17 mouse cellular contexts compared by ENCODE assay signal in the genomic region with DNA sequence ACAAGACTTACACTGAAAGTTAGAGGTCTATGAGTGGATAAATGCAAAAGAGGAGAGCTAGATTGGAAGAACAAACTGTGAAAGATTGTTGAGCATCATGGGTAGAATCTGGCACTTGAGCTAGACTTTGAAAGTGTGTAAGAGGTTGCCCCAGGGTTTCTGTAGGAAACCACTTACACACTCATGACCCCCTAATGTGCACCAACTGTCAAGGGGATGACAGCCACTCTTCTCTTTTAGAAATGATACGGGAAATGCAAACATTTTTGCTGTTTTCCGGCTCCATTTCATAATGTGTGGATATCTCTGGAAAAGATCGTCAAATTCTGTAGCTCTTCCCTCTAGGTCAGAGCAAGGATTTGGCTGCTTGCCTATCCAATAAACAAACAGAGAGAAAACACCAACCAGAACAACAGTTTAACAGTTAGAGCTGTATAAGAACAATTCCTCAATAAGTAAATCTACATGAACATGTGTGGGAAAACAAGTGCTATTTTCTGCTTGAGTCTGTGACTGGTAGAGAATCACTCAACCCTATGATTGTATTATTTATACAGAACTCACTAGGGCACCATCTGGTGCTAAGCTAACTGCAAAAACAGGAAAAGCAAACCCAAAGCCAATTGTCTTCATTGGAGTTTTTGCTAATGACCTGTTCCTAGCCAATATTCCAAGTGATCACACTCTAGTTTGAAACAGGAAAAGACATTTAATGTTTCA.
DNase-seq lines count a peak whose midpoint lies in the region; ATAC-seq and TF ChIP-seq lines count a peak whose summit lies in the region.
"Had no signal": no experiment of that assay in that cellular context is flagged by ENCODE, and none has a peak within 500 bp of the region (broad histone marks: within the 10 kb centered on the region; RNA-seq: fewer than 3 reads in every experiment).

No protein-coding gene starts in this region.

- H3K27me3 ChIP-seq in forebrain, embryonic 15.5 days = no peaks in the 10 kb centered on the region
- H3K27me3 ChIP-seq in forebrain, embryonic 13.5 days = no peaks in the 10 kb centered on the region
- H3K27me3 ChIP-seq in midbrain, postnatal 0 days (ENCODE audit: insufficient read depth, low read length) = no peaks in the 10 kb centered on the region
- H3K27me3 ChIP-seq in midbrain, embryonic 10.5 days (ENCODE audit: low read depth, poor library complexity, severe bottlenecking) = no peaks in the 10 kb centered on the region
- H3K27me3 ChIP-seq in kidney, embryonic 15.5 days = no peaks in the 10 kb centered on the region
- H3K27me3 ChIP-seq: CH12.LX; intestine, embryonic 15.5 days; limb, embryonic 12.5 days; midbrain, embryonic 15.5 days had no signal

- no peaks in the 10 kb centered on the region for H3K4me1 ChIP-seq in forebrain, embryonic 15.5 days
- no peaks in the 10 kb centered on the region for H3K4me1 ChIP-seq in forebrain, embryonic 13.5 days
- no peaks in the 10 kb centered on the region for H3K4me1 ChIP-seq in midbrain, postnatal 0 days (ENCODE audit: insufficient read depth, low read length)
- no peaks in the 10 kb centered on the region for H3K4me1 ChIP-seq in midbrain, embryonic 10.5 days
- no peaks in the 10 kb centered on the region for H3K4me1 ChIP-seq in lung, adult 2 months (ENCODE audit: control insufficient read depth, insufficient read depth, low read length)
- H3K4me1 ChIP-seq in kidney, embryonic 15.5 days = no peaks in the 10 kb centered on the region
- H3K4me1 ChIP-seq: hindbrain, embryonic 10.5 days; intestine, embryonic 15.5 days; limb, embryonic 12.5 days; midbrain, embryonic 15.5 days had no signal

- no peak overlapping the region for H3K9ac ChIP-seq in forebrain, embryonic 15.5 days (replicated peaks)
- no peak overlapping the region for H3K9ac ChIP-seq in forebrain, embryonic 13.5 days
- H3K9ac ChIP-seq in midbrain, postnatal 0 days (replicated peaks; ENCODE audit: low read length, poor library complexity, severe bottlenecking) = no peak overlapping the region
- no peak overlapping the region for H3K9ac ChIP-seq in kidney, embryonic 15.5 days
- H3K9ac ChIP-seq: intestine, embryonic 15.5 days; limb, embryonic 12.5 days; liver, embryonic 14.5 days; midbrain, embryonic 15.5 days had no signal

- WGBS in forebrain, embryonic 15.5 days = 72% methylated on average over 3 of the region's 3 CpGs
- 84% methylated on average over 3 of the region's 3 CpGs for WGBS in forebrain, embryonic 13.5 days
- 82% methylated on average over 3 of the region's 3 CpGs for WGBS in midbrain, postnatal 0 days
- 90% methylated on average over 3 of the region's 3 CpGs for WGBS in midbrain, embryonic 10.5 days
- WGBS in lung, adult 2 months = 72% methylated on average over 3 of the region's 3 CpGs
- 83% methylated on average over 3 of the region's 3 CpGs for WGBS in kidney, embryonic 15.5 days

- H3K4me2 ChIP-seq in forebrain, embryonic 15.5 days (replicated peaks) = no peak overlapping the region
- H3K4me2 ChIP-seq in forebrain, embryonic 13.5 days = no peak overlapping the region
- H3K4me2 ChIP-seq in midbrain, postnatal 0 days (ENCODE audit: low read depth, low read length, poor library complexity, severe bottlenecking) = no peak overlapping the region
- no peak overlapping the region for H3K4me2 ChIP-seq in kidney, embryonic 15.5 days
- H3K4me2 ChIP-seq: intestine, embryonic 15.5 days; limb, embryonic 12.5 days; midbrain, embryonic 15.5 days had no signal

- no peak overlapping the region for H3K4me3 ChIP-seq in forebrain, embryonic 15.5 days
- no peak overlapping the region for H3K4me3 ChIP-seq in forebrain, embryonic 13.5 days
- no peak overlapping the region for H3K4me3 ChIP-seq in midbrain, postnatal 0 days (ENCODE audit: low read depth, low read length)
- H3K4me3 ChIP-seq in midbrain, embryonic 10.5 days = no peak overlapping the region
- no peak overlapping the region for H3K4me3 ChIP-seq in lung, adult 2 months (replicated peaks; ENCODE audit: extremely low read depth, low read depth, low read length)
- H3K4me3 ChIP-seq in kidney, embryonic 15.5 days (replicated peaks) = no peak overlapping the region
- H3K4me3 ChIP-seq: hindbrain, embryonic 10.5 days; intestine, embryonic 15.5 days; limb, embryonic 12.5 days; midbrain, embryonic 15.5 days had no signal

- TF ChIP-seq CTCF in midbrain, postnatal 0 days (IDR thresholded peaks at IDR 0.05) = no peak
- no peak for TF ChIP-seq CTCF in lung, adult 2 months (IDR thresholded peaks at IDR 0.05; ENCODE audit: insufficient read depth, low read length)

- no peak overlapping the region for H3K27ac ChIP-seq in forebrain, embryonic 15.5 days (replicated peaks)
- H3K27ac ChIP-seq in forebrain, embryonic 13.5 days = no peak overlapping the region
- no peak overlapping the region for H3K27ac ChIP-seq in midbrain, postnatal 0 days (ENCODE audit: low read depth, low read length)
- H3K27ac ChIP-seq in midbrain, embryonic 10.5 days (replicated peaks) = no peak overlapping the region
- no peak overlapping the region for H3K27ac ChIP-seq in kidney, embryonic 15.5 days
- H3K27ac ChIP-seq: hindbrain, embryonic 10.5 days; intestine, embryonic 15.5 days; limb, embryonic 12.5 days; liver, embryonic 14.5 days; midbrain, embryonic 15.5 days had no signal

- no peaks in the 10 kb centered on the region for H3K9me3 ChIP-seq in forebrain, embryonic 15.5 days
- no peaks in the 10 kb centered on the region for H3K9me3 ChIP-seq in forebrain, embryonic 13.5 days (replicated peaks)
- no peaks in the 10 kb centered on the region for H3K9me3 ChIP-seq in midbrain, postnatal 0 days (ENCODE audit: low read length)
- no peaks in the 10 kb centered on the region for H3K9me3 ChIP-seq in midbrain, embryonic 10.5 days (replicated peaks)
- H3K9me3 ChIP-seq in kidney, embryonic 15.5 days (replicated peaks) = no peaks in the 10 kb centered on the region
- H3K9me3 ChIP-seq: hindbrain, embryonic 10.5 days; intestine, embryonic 15.5 days; limb, embryonic 12.5 days; midbrain, embryonic 15.5 days had no signal

- H3K36me3 ChIP-seq in forebrain, embryonic 15.5 days = no peaks in the 10 kb centered on the region
- H3K36me3 ChIP-seq in forebrain, embryonic 13.5 days (ENCODE audit: poor library complexity, severe bottlenecking) = no peaks in the 10 kb centered on the region
- no peaks in the 10 kb centered on the region for H3K36me3 ChIP-seq in midbrain, postnatal 0 days (ENCODE audit: insufficient read depth, low read length)
- H3K36me3 ChIP-seq in midbrain, embryonic 10.5 days = no peaks in the 10 kb centered on the region
- no peaks in the 10 kb centered on the region for H3K36me3 ChIP-seq in kidney, embryonic 15.5 days
- H3K36me3 ChIP-seq: hindbrain, embryonic 10.5 days; intestine, embryonic 15.5 days; limb, embryonic 12.5 days; midbrain, embryonic 15.5 days had no signal

- peak; percentile 6 for DNase-seq in midbrain, postnatal 0 days (ENCODE audit: low spot score)
- no peak for DNase-seq in midbrain, embryonic 10.5 days (ENCODE audit: low spot score)
- peak; percentile 8 to 35 for DNase-seq in cerebellum, postnatal 14 days
- DNase-seq in lung, adult 2 months = no peak
- DNase-seq: adrenal gland, postnatal 10 days; gastrocnemius, postnatal 14 days; right cerebral cortex, postnatal 14 days had no signal

- 0 out of 2 replicates have a peak, but pooled peaks have one; percentile 53 for ATAC-seq in forebrain, embryonic 15.5 days (replicated peaks)
- ATAC-seq in forebrain, embryonic 13.5 days = no peak
- no peak for ATAC-seq in midbrain, postnatal 0 days (ENCODE audit: low FRiP score)
- ATAC-seq in kidney, embryonic 15.5 days (replicated peaks; ENCODE audit: low FRiP score) = no peak
- ATAC-seq: intestine, embryonic 15.5 days; lung, postnatal 0 days; midbrain, embryonic 15.5 days had no signal

- no peak for TF ChIP-seq POLR2A in lung, adult 2 months (IDR thresholded peaks at IDR 0.05; ENCODE audit: borderline replicate concordance, extremely low read depth, low read depth, low read length)

Comparison
In these comparisons a context has a peak if more than half of its experiments do, and no peak if none do; other contexts are left out.
1. DNase-seq: peak in midbrain, postnatal 0 days (single experiment) and cerebellum, postnatal 14 days (2 of 2); none in midbrain, embryonic 10.5 days (single experiment) and lung, adult 2 months (single experiment).